Mouse (Mus musculus) B cell, adult (primary cell): ENCODE results near the gene H6pd. TPM values are rescaled to one million over a fixed set of nuclear protein-coding genes. Genes with fewer than 3 reads are reported as not detected.

Experiments used
- total RNA-seq: library from RNA; stranded (reverse); gene quantifications from 4 replicates; pipeline ENCODE4 v1.2.4, GENCODE M21; 2023; ENCODE audit not compliant: inconsistent age

Gene H6pd
- total RNA-seq, result 11.6 to 14.8 TPM (median 12.3 TPM) in 4 replicates

DNA sequence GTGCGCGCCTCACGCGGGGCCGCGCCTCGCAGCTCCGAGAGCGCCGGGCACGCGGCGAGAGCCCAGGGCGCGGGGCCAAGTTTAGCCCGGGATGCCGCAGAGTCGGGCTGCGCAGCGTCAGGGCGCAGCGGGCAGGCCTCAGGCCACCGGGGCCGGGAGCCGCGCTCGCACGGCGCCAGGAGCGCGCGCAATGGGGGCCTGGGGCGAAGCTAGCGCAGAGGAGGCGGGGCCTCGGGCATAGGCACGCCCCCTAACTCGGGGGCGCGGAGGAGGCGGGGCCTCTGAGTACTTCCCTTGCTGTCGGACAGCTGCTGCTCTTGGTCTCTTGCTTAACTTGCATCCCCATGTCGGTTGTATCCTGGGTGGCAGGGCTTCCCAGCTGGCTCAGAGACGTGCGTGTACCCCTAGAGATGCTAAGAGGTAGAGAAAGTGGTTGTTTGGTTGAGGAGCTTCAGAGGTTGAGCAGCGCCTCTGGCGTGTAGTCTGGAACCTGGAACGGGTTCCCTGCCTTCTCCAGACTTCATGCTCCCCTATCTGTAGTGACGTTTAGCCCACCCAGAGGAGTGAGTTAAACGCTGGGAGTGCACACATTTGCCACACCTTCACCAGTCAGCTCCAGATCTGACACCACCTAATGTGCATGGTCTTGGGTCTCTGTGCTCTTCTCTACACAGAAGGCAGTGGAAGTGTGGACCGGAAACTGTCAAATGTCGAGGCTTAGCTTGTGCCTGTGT lies at the start of gene H6pd:
H6pd (minus strand) TSS at position 171 of the 734 bp plus-strand sequence.

DNA sequence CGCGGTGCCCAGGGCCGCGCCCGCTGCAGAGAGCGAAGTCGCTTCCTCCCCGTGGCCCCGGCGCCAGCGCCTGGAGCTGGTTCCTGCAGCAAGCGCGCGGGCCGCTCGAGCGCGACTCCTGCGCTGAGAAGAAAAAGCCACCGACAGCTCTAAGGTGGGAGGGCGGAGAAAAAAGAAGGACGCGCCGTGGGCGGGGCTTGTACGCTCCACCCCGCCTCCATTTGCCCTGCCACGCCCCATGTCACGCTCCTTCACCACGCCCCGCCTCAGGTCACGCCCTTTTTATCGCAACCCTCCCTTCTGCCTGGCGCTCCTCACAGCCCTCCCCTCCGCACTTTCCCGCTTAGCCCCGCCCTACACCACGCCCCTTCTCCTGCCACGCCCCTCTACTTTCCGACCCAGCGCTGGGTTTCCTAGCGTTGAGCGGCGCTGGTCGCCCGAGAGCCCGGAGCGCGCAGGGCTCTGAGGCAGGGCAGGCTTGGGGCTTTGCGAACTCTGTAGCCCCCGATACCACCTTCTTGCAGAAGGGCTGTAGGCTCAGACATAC lies 53.9 kb downstream of the H6pd start, which contains the start of gene Spsb1:
Spsb1 (minus strand) TSS at position 151 of the 547 bp plus-strand sequence.

Other genes starting within 250 kb of the H6pd start
- gene Slc25a33, start 234.7 kb downstream of the H6pd start, total RNA-seq, result 5.6 to 8.3 TPM (median 7.4 TPM) in 4 replicates
- gene Spsb1, start 54.0 kb downstream of the H6pd start, total RNA-seq, result 1.5 to 3.3 TPM (median 2.2 TPM) in 4 replicates
- gene Gpr157, start 78.3 kb upstream of the H6pd start, total RNA-seq, result 0.93 to 1.4 TPM (median 1.2 TPM) in 4 replicates
- not detected in 4 replicates for gene Slc2a5, start 110.3 kb upstream of the H6pd start, total RNA-seq
- gene Slc2a7, start 139.9 kb upstream of the H6pd start, total RNA-seq, result not detected in 4 replicates
- gene Car6, start 192.3 kb upstream of the H6pd start, total RNA-seq, result not detected in 4 replicates
- 112 to 127 TPM (median 120 TPM) in 4 replicates for gene Eno1, start 227.7 kb upstream of the H6pd start, total RNA-seq